Mouse (Mus musculus) induced T-regulatory cell, adult 2 months (primary cell): ENCODE results near the gene Amotl1.
"Not testable (repeated sequence)": the region's sequence is repeated elsewhere in the genome, so short reads cannot be mapped to it uniquely, and the experiment has no call there.

Experiments used
- DNase-seq: peaks from one replicate; pipeline ENCODE4 v3.0.0-alpha.2; 2012; ENCODE audit warnings: low read depth

The Amotl1 gene

GRCm38 (mm10) chr9:14644956-14645355, at the start of gene Amotl1:
Gene Amotl1 (minus strand): TSS chr9:14645056.
- no peak for DNase-seq

GRCm38 (mm10) chr9:14689376-14690108, 44.7 kb upstream of the Amotl1 start:
- no peak for DNase-seq

- DNase-seq: no peak
Measured at GRCm38 (mm10) chr9:14684363-14684762, 39.5 kb upstream of the Amotl1 start.

GRCm38 (mm10) chr9:14682741-14683140, 37.9 kb upstream of the Amotl1 start:
- DNase-seq: no peak

- no peak for DNase-seq
Measured at GRCm38 (mm10) chr9:14680584-14680983, 35.7 kb upstream of the Amotl1 start.

DNA sequence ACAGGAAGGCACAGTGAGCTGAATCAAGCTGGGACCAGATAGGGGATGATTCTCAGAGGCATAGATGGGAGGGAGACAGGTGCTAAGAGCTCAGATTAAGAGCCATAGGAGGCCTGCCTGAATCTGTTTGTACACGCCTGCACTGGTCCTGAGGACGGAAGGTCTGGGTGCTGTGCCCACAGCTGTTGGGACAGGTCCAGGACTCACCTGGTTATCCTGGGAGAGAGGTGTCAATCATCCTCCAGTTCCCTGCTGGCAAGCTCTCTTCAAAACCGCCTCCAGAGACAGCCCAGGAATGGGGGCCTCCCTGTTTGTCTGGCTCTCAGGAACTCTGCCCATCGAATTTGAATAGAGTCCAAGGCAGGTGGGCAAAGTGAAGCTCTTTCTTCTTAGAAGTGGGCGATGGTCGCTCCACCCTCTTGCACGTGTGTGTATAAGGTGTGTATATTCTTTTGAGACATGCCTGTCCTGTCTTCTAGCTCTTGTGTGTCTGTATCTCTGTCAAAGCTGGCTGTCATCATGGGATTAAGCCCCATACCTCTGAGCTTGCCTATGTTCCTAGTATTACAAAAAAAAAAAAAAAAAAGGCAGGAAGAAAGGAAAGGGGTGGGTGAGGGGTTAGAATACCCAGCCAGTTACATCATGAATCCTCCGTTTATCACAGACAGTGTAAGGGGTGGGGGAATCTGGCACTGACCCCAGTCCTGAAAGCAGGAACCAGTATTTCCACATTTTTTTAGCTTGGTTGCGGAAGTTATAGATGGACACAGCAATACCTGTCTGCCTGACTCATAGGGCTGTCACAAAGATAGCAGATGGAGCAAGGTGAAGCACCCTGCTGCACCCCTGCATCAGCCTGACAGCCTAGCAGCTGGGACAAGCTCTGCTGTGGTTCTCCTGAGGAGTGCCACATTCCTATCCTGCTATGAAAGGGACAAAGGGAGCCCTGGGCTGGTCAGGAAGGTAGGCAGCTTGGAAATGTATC, 31.1 kb upstream of the Amotl1 start:
- no peak for DNase-seq

- no peak for DNase-seq
Measured at GRCm38 (mm10) chr9:14674506-14674905, 29.6 kb upstream of the Amotl1 start.

DNA sequence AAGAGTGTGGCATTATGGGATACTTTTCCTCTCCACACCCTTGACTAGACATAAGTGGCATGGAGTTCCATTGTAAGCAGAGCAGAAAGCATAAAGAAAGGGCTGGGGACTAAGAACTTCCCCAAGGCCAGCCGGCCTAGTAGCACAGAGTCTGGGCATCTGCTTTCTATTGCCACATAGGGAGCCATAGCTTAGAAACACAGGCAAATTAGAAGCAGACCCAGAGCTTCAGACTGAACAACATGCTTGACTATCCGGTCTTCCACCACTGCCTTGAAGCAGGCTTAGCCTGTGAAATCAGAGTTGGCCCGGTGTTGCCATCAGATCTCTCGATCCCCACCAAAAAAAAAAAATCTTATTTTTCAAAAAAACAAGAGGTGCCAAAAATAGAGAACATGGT, 28.3 kb upstream of the Amotl1 start:
- no peak for DNase-seq

DNA sequence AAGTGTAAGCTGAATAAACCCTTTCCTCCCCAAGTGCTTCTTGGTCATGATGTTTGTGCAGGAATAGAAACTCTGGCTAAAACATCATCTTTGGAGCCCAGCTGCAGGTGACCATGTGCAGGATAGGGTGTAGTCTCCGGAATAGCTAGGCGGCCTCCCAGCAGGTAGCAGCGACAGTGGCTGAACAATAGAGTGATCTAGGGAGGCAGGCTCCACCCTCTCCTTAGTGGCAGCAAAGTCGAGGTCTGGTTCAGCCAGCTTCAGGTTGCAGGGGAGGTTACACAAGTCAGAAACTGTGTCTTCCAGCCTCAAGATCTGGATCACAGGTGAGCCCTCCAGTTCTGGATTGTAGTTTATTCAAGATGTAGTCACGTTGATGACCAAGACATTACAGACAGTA, 27.1 kb upstream of the Amotl1 start:
- not testable (repeated sequence) for DNase-seq

- DNase-seq: no peak
Measured at GRCm38 (mm10) chr9:14668382-14668781, 23.5 kb upstream of the Amotl1 start.

GRCm38 (mm10) chr9:14666071-14666470, 21.2 kb upstream of the Amotl1 start:
- no peak for DNase-seq

DNA sequence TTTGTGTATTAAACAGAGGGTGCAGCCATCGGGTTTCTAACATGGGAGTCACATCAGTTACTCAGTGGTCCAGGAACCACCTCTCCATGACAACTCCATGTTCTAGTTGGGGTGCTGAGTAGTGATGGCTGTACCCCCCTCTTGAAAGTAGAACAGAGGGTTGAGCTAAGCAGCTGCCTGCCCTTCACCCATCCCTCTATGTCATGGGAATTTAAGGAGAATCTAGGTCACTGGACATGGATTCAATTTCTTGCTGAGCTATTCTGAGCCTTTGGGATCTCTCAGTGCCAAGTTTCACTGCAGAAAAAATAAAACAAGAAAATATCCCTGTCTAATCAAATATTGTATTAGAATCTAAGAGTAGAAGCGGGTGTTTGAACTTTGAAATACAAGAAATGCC, 18.7 kb upstream of the Amotl1 start:
- DNase-seq: no peak

DNA sequence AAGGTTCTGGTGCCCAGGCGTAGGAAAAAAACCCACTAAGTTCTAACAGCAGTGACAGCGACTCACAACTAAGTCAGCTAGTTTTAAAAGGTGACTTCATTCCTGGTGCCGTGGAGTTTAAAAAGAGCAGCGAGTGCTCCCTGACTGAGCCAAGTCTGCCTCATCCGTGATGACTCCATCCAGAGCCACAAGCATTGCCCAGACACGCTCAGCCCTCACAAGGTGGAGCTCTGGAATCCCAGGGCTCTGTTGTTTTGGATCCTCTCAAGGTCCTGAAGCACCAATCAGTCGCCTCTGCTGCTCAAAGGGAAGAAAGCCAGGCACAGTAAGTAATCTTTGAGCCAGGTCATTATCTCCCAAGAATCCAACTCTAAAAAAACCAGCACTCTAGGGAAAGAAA, 18.0 kb upstream of the Amotl1 start:
- DNase-seq: no peak

- DNase-seq: no peak
Measured at GRCm38 (mm10) chr9:14662138-14662537, 17.3 kb upstream of the Amotl1 start.

DNA sequence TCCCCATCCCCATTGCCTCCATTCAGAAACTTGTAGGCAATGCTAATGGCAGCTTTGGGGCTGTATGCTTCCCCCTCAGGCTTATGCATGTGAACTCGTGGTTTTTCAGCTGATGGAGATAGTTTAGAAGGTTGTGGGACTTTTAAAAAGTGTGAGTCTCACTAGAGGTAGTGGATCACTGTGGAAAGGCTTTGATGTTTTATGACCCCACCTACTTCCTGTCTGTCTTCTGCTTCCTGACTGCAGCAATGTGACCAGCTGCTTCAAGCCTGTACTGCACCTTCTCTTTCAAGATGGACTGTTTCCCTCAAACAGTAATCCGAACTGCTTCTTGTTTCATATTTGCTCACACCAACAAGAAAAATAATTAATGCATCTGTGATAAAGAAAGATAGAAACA, 13.1 kb upstream of the Amotl1 start:
- peak; percentile 54 for DNase-seq

DNA sequence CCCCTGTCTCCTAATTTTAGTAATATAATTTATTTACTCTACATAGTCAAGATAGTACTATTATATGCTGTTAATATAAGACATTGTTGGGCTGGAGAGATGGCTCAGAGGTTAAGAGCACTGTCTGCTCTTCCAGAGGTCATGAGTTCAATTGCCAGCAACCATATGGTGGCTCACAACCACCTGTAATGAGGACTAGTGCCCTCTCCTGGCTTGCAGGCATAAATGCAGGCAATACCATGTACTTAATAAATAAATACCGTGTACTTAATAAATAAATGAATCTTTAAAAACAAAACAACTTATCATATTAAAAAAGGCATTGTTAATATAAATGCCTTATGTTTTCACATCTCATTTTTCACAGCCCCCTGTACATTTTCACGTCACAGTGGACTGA, 9.2 kb upstream of the Amotl1 start:
- DNase-seq: peak; percentile 36

- no peak for DNase-seq
Measured at GRCm38 (mm10) chr9:14652761-14653160, 7.9 kb upstream of the Amotl1 start.

GRCm38 (mm10) chr9:14647849-14648248, 3.0 kb upstream of the Amotl1 start:
- no peak for DNase-seq

GRCm38 (mm10) chr9:14646641-14647040, 1.8 kb upstream of the Amotl1 start:
- no peak for DNase-seq

GRCm38 (mm10) chr9:14646061-14646460, 1.2 kb upstream of the Amotl1 start:
- no peak for DNase-seq

- DNase-seq: peak; percentile 24
Measured at GRCm38 (mm10) chr9:14643328-14643727, 1.5 kb downstream of the Amotl1 start.

DNA sequence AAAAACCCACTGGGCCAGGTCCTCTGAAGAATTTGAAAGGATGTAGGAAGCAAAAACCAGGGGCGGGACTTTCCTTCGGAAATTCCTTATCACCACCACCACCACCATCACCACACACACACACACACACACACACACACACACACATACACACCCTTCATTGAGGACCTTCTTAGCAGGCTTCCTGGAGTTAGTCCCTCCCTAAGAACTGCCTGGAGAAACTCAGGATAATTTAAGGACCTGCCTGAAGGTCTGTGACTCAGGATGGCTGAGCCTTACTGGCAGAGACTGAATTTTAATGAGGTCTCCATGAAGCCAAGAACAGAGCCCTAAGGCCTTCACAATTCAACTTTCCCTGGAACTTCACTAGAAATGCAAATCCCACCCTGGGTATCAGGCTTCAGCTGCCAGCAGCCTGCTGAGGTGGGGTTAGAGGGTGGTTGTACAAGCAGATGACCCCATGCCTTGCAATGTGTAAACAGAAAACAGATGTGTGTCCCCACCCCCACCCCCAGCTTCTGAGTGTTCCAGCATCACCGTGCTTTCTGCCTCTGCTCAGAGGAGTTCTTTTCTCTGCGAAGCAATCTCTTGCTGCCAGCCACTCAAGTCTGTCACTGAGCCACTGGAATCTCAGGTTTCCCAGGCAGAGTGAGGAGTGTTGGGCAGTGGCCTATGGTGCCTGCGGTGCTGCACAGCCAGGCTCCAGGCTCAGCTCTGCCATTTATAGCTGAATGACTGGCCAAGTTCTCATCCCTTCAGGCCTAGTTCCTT, 2.4 kb downstream of the Amotl1 start:
- no peak for DNase-seq
